Mouse (Mus musculus): Measurements from ENCODE around the gene Adcy3.
"Not testable (repeated sequence)": the region's sequence is repeated elsewhere in the genome, so short reads cannot be mapped to it uniquely, and the experiment has no call there.

Adcy3 gene

DNA sequence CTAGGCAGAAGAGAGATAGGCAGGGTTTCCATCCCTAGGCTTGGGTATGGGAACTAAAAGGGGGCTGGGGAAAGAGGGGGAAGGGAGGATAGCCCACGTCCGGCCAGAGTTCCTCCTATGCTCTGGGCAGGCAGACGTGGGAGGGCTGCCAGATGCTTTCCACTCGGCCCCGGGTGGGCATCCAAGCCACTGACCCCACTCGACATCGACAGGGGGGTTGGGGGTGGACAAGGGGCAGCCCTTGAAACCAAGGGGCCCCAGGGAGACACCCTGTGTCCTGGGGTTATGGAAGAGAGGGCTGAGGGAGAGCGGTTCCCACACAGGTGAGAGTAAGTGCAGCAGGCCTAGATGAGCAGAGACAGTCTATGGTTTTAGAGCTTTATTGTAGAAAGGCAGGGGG lies 107.4 kb downstream of the Adcy3 start:
- DNase-seq (ENCODE audit: low spot score in 2 of 2) = not testable (repeated sequence)

DNA sequence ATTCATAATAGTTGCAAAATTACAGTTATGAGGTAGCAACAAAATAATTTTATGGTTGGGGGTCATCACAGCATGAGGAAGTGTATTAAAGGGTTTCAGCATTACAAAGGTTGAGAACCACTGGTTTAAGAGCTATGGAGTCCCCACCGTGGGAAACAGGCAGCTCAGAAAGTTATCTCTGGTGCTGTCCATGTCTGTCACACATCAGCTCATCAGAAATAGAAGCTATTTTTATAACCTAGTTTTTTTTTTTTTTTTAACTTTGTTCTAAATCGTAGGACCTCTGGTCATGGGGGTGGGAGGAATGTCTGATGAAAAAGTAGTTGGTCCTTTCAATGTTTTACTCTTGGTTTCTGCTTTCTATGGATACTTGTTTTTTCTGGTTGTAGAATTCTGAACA lies 110.9 kb downstream of the Adcy3 start:
- DNase-seq (ENCODE audit: low spot score in 2 of 2) = no peak

DNA sequence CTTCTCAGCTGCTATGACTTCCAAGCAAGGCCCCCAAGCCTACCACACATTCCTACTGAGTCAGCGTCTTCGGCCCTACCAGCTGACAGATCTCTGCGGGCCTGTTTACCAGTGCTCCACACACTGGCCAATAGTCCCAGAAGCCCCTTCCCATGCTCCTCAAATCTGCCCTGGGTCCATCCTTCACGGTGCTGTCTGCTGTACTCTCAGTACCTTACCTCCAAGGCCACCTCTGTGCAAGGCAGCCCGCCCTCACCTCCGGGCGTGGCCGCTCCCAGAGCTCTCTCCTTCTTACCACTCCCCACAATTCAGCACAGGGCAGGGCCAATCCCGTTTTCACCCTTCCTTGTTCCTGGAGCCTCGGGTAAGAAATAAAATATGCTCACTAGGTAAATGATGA lies 112.8 kb downstream of the Adcy3 start:
- DNase-seq (ENCODE audit: low spot score in 2 of 2) = no peak

- DNase-seq (ENCODE audit: low spot score in 2 of 2) = no peak
Measured at GRCm38 (mm10) chr12:4249786-4250185, 116.9 kb downstream of the Adcy3 start.

- no peak for DNase-seq (ENCODE audit: low spot score in 2 of 2)
Measured at GRCm38 (mm10) chr12:4252742-4253655, 120.1 kb downstream of the Adcy3 start.

All from right cerebral cortex, postnatal 10 days (tissue).